Mouse (Mus musculus): Measurements from ENCODE around the gene Acbd4. TPM values are rescaled to one million over a fixed set of nuclear protein-coding genes. Genes with fewer than 3 reads are reported as not detected.

Gene Acbd4
- polyA plus RNA-seq, 1 experiment from 2014 or later = 10.1 TPM

DNA sequence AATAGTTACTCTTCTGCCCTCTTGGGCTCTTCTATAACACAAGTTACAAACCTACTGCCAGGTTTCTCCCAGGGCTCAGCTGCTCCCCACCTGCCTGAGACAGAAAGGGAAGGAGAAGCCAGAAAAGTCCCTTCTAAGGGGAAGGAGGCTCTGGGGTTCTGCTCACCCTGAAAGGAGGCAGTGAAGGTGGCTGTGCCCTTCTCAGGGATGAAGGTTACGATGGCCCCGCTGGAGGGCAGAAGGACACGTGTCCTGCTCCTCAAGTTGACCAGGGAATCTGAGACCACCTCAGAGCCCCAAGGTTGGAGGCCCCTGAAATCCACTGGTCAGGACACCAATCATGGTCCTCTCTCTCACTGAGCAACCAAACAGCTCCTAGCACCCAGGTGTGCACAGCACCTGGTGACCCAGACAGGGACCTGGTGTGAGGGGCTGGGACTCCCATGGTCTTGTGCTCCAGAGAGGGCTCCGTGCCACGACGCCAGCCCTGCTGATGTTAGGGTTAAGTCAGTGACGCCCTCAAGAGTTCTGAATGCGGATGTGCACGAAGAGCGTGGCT, 31.1 kb upstream of the Acbd4 start:
- Histone ChIP-seq H3K36me3 (replicated peaks) (peaks cover 66% of the 10 kb centered on the region), H3K9me3 (no peaks in the 10 kb centered on the region), H3K4me1 (peaks cover 12% of the 10 kb centered on the region), H3K27ac (replicated peaks) (no peak overlapping the region), H3K4me3 (no peak overlapping the region), H3K27me3 (replicated peaks; ENCODE audit: low read depth, poor library complexity, severe bottlenecking) (no peaks in the 10 kb centered on the region)
- WGBS = 94% methylated on average over 10 of the region's 10 CpGs
- DNase-seq (ENCODE audit: low spot score) = no peak

- H3K36me3 ChIP-seq (replicated peaks) = peaks cover 34% of the 10 kb centered on the region
- no peaks in the 10 kb centered on the region for H3K9me3 ChIP-seq
- no peak for DNase-seq (ENCODE audit: low spot score)
- 88% methylated on average over 7 of the region's 7 CpGs for WGBS
- H3K4me3 ChIP-seq = no peak overlapping the region
- H3K4me1 ChIP-seq = peaks cover 12% of the 10 kb centered on the region
- no peak overlapping the region for H3K27ac ChIP-seq (replicated peaks)
- peaks cover 11% of the 10 kb centered on the region for H3K27me3 ChIP-seq (replicated peaks; ENCODE audit: low read depth, poor library complexity, severe bottlenecking)
Observed at GRCm38 (mm10) chr11:103073671-103074070, 27.8 kb upstream of the Acbd4 start.

GRCm38 (mm10) chr11:103074121-103074650, 27.3 kb upstream of the Acbd4 start:
- peak overlapping the region; percentile 8; the same call in 1 of the 2 replicates for H3K4me3 ChIP-seq

GRCm38 (mm10) chr11:103074796-103075323, 26.6 kb upstream of the Acbd4 start:
- WGBS = 19% methylated on average over 10 of the region's 10 CpGs
- Histone ChIP-seq H3K9me3 (no peaks in the 10 kb centered on the region), H3K4me3 (peak overlapping the region; percentile 8; the same call in 1 of the 2 replicates), H3K27ac (replicated peaks) (no peak overlapping the region; the same call in 1 of the 2 replicates), H3K4me1 (peaks cover 13% of the 10 kb centered on the region), H3K36me3 (replicated peaks) (peaks cover 22% of the 10 kb centered on the region), H3K27me3 (replicated peaks; ENCODE audit: low read depth, poor library complexity, severe bottlenecking) (peaks cover 23% of the 10 kb centered on the region)
- peak; percentile 21 for DNase-seq (ENCODE audit: low spot score)

More at GRCm38 (mm10) chr11:103074121-103074650, 27.3 kb upstream of the Acbd4 start:
- DNase-seq (ENCODE audit: low spot score) = no peak
- 50% methylated on average over 10 of the region's 10 CpGs for WGBS
- Histone ChIP-seq H3K27me3 (replicated peaks; ENCODE audit: low read depth, poor library complexity, severe bottlenecking) (peaks cover 16% of the 10 kb centered on the region), H3K27ac (replicated peaks) (no peak overlapping the region), H3K9me3 (no peaks in the 10 kb centered on the region), H3K36me3 (replicated peaks) (peaks cover 28% of the 10 kb centered on the region), H3K4me1 (peaks cover 12% of the 10 kb centered on the region)

DNA sequence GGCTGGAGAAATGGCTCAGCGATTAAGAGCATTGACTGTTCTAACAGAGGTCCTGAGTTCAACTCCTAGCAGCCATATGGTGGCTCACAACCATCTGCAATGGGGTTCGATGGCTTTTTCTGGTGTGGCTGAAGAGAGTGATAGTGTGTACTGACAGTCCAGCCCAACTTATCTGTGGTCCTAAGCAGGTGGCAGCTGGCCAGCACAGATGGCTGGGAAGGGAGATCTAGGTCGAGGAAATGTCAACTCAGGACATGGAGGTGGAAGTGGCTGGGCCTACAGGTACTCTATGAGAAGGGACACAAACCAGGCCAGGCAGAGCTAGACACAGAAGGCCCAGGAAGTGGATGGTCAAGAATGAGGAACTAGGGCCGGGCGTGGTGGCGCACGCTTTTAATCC, 25.5 kb upstream of the Acbd4 start:
- 93% methylated on average over 7 of the region's 7 CpGs for WGBS
- Histone ChIP-seq H3K9me3 (no peaks in the 10 kb centered on the region), H3K4me3 (no peak overlapping the region), H3K27me3 (replicated peaks; ENCODE audit: low read depth, poor library complexity, severe bottlenecking) (peaks cover 34% of the 10 kb centered on the region), H3K36me3 (replicated peaks) (peaks cover 10% of the 10 kb centered on the region; the same call in 1 of the 2 replicates), H3K27ac (replicated peaks) (no peak overlapping the region), H3K4me1 (peaks cover 25% of the 10 kb centered on the region)
- DNase-seq (ENCODE audit: low spot score) = no peak

DNA sequence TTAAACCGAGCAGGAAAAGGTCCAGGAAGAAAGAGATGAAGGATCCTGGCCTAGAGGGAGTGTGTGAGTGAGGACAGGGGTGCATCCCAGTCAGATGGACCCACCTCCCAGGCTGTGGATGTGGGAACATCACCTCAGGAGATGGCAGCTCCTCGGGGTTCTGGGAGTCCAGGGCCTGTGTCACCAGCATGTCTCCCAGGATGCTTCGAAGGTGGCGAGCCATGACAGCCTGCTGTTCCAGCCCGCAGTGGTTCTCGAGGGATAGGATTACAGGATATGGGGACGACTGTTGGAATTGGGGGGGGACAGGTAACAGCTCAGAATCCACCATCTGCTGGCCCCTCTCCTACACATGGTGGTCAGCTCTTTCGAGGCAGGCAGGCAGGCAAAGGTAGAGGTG, 24.9 kb upstream of the Acbd4 start:
- no peak for DNase-seq (ENCODE audit: low spot score)
- Histone ChIP-seq H3K4me3 (no peak overlapping the region), H3K27me3 (replicated peaks; ENCODE audit: low read depth, poor library complexity, severe bottlenecking) (peaks cover 40% of the 10 kb centered on the region), H3K36me3 (replicated peaks) (peaks cover 4% of the 10 kb centered on the region; the same call in 1 of the 2 replicates), H3K27ac (replicated peaks) (no peak overlapping the region), H3K4me1 (peaks cover 26% of the 10 kb centered on the region), H3K9me3 (no peaks in the 10 kb centered on the region)
- 82% methylated on average over 8 of the region's 8 CpGs for WGBS

GRCm38 (mm10) chr11:103078131-103078530, 23.4 kb upstream of the Acbd4 start:
- Histone ChIP-seq H3K36me3 (replicated peaks) (no peaks in the 10 kb centered on the region), H3K4me3 (no peak overlapping the region), H3K4me1 (peaks cover 26% of the 10 kb centered on the region), H3K9me3 (no peaks in the 10 kb centered on the region), H3K27me3 (replicated peaks; ENCODE audit: low read depth, poor library complexity, severe bottlenecking) (peaks cover 56% of the 10 kb centered on the region), H3K27ac (replicated peaks) (no peak overlapping the region)
- 84% methylated on average over 11 of the region's 11 CpGs for WGBS
- DNase-seq (ENCODE audit: low spot score) = no peak

DNA sequence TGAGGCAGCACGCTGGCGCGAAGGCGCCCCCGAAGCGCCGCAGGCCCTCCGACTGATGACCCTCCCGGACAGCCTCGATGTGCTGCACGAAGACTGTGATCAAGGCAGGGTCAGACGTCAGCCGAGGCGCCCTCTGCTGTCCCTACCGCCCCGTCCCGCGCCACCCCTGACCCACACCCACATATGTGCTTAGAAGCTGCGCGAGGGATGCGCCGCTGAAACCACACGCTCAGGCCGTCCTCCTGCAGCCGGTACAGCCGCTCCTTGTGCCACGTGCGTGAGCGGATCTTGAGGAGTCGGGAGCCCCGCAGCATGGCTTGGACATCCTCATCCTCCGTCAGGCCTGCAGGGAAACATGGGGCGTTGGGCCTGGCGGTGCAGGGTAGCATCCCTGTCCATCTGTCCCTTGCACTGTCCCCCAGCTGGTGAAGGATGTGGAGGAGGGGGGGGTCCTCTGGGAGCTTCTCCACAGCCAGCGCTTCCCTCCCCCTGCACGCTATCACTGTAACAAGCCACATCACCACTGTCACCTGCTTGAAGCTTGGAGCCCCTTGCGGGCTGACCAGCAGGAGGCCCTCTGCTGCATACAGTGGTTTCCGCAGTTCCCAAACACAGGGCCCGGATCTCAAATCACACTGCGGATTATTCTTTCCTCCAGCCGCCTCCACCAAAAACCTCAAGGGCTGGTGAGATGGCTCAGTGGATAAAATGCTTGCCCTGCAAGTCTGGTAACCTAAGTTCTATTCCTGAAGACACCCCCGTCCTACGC, 21.0 kb upstream of the Acbd4 start:
- H3K27ac ChIP-seq (replicated peaks) = peak overlapping the region; percentile 61
- peak; percentile 66 for DNase-seq (ENCODE audit: low spot score)
- H3K36me3 ChIP-seq (replicated peaks) = no peaks in the 10 kb centered on the region
- 1% methylated on average over 43 of the region's 43 CpGs for WGBS
- peaks cover 13% of the 10 kb centered on the region for H3K4me1 ChIP-seq
- H3K27me3 ChIP-seq (replicated peaks; ENCODE audit: low read depth, poor library complexity, severe bottlenecking) = peaks cover 59% of the 10 kb centered on the region
- no peaks in the 10 kb centered on the region for H3K9me3 ChIP-seq
- peak overlapping the region; percentile 50 for H3K4me3 ChIP-seq

DNA sequence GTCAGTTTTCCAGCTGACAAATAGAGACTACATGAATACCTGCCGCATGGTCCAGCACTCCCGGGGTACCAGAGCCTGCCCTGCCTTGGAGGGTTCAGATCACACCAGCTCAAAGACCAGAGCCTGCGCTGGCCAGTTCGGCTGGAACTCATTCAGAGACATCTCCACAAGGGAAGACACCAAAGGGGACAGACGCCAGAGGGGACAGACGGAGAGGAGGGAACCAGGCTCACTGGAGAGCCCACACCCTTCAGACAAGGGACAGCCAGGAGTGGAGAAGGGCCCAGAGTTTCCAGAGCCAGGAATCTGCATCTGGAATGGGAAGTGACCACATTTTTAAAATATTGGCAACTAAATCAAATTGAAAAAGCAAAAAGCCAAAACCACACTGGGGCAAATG, 19.9 kb upstream of the Acbd4 start:
- WGBS = 51% methylated on average over 6 of the region's 6 CpGs
- H3K27me3 ChIP-seq (replicated peaks; ENCODE audit: low read depth, poor library complexity, severe bottlenecking) = peaks cover 59% of the 10 kb centered on the region
- no peaks in the 10 kb centered on the region for H3K9me3 ChIP-seq
- H3K4me1 ChIP-seq = peaks cover 13% of the 10 kb centered on the region
- H3K36me3 ChIP-seq (replicated peaks) = no peaks in the 10 kb centered on the region
- H3K27ac ChIP-seq (replicated peaks) = no peak overlapping the region
- H3K4me3 ChIP-seq = no peak overlapping the region
- DNase-seq (ENCODE audit: low spot score) = no peak

- no peak for DNase-seq (ENCODE audit: low spot score)
Observed at GRCm38 (mm10) chr11:103093306-103093705, 8.2 kb upstream of the Acbd4 start.

DNA sequence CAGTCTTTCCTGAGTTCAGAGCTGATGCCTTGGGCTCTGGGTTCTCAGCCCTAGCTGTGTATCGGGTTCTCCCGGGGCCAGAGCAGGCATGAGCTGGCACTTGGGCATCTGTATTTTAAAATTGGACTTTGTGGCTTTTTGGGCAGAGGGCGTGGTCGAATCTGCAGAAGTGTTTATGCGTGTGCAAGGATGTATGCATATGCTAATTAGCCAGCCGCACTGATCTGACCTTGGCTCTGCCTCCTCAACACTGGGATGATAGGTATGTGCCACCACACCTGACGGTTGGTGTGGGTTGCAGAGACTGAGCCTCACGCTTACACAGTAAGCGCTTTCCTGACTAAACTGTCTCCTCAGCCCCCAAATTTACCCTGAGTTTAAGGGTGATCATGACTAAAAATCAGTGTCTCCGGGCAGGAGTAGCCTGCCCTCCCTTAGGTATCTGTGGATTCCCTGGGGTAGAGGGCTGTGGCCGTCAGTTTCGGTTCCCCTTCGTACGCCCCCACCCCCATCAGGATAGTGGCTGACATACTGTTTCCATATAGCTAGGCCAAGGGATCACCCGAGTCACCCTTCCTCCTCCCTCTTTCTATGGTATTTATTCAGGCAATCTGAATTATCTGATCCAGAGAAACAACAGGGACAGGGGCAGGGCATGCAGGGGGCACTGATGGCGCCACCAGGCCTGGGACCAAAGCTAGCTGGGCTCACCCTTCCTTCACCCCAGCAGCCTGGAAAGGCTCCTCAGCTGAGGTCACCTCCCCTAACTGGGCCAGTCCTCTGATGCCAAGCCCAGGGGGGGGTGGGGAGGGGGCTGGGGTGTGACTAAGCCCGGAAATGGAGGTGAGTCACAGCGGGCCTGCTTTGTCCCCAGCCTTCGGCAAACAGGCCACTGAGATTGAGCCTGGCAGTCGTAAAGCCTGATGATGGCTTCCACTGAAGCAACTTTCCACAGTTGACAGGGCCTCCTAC, 7.3 kb upstream of the Acbd4 start:
- H3K4me3 ChIP-seq = no peak overlapping the region
- peaks cover 42% of the 10 kb centered on the region for H3K27me3 ChIP-seq (replicated peaks; ENCODE audit: low read depth, poor library complexity, severe bottlenecking)
- no peaks in the 10 kb centered on the region for H3K9me3 ChIP-seq
- peak overlapping the region; percentile 44; the same call in 1 of the 2 replicates for H3K27ac ChIP-seq (replicated peaks)
- H3K36me3 ChIP-seq (replicated peaks) = no peaks in the 10 kb centered on the region
- 71% methylated on average over 20 of the region's 20 CpGs for WGBS
- no peak for DNase-seq (ENCODE audit: low spot score)
- H3K4me1 ChIP-seq = peaks cover 29% of the 10 kb centered on the region

More at GRCm38 (mm10) chr11:103093306-103093705, 8.2 kb upstream of the Acbd4 start:
- Histone ChIP-seq H3K4me3 (no peak overlapping the region), H3K27me3 (replicated peaks; ENCODE audit: low read depth, poor library complexity, severe bottlenecking) (peaks cover 33% of the 10 kb centered on the region), H3K36me3 (replicated peaks) (no peaks in the 10 kb centered on the region), H3K9me3 (no peaks in the 10 kb centered on the region), H3K4me1 (peaks cover 21% of the 10 kb centered on the region), H3K27ac (replicated peaks) (no peak overlapping the region)
- 95% methylated on average over 7 of the region's 7 CpGs for WGBS

All from embryonic facial prominence, embryonic 10.5 days (tissue).